Mouse (Mus musculus) 3T3-L1 (cell line): ENCODE data around the gene Ccdc88c.

Experiments used
- DNase-seq: peaks from one replicate; pipeline ENCODE4 v3.0.0-alpha.2; 2015; ENCODE audit warnings: low read depth, low spot score

The Ccdc88c gene

GRCm38 (mm10) chr12:100997830-100998563, 30.9 kb downstream of the Ccdc88c start:
- DNase-seq = peak; percentile 41

- peak; percentile 14 for DNase-seq
Measured at GRCm38 (mm10) chr12:100996378-100996898, 32.4 kb downstream of the Ccdc88c start.

DNA sequence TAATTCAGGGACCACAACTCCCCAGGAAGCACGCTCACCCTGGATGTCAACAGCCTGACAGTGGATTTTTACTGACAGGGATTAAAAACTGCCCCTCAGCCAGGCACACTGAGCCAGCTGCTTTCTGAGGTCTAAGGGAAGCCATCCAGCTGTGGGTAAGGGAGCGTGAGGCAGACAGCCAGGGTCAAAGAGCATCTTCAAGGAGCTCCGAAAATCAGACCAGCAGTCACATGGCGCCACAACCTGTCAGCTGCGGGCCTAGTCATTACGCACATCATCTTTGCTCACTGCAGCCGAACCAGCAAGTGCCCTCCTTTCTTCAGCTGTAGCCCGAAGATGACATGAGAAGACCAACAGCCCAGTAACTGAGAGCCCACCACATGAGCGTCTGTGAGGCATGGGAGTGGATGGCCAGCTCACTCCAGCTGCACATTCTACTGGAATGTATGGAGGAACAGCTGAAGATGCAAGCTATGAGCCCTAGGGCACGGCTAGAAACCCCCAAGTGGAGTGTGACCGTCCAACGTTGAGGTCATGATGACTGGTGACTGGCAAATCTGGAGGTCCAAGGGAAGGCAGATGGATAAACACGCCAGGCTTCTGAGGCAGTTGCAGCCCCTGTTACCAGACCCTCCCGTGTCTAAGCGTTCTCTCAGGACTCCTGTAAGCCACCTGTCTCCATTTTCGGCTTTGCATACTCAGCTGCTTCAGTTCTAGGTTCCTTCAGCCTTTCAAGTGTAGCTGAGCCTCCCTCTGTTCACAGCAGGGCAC, 33.1 kb downstream of the Ccdc88c start:
- DNase-seq = no peak

DNA sequence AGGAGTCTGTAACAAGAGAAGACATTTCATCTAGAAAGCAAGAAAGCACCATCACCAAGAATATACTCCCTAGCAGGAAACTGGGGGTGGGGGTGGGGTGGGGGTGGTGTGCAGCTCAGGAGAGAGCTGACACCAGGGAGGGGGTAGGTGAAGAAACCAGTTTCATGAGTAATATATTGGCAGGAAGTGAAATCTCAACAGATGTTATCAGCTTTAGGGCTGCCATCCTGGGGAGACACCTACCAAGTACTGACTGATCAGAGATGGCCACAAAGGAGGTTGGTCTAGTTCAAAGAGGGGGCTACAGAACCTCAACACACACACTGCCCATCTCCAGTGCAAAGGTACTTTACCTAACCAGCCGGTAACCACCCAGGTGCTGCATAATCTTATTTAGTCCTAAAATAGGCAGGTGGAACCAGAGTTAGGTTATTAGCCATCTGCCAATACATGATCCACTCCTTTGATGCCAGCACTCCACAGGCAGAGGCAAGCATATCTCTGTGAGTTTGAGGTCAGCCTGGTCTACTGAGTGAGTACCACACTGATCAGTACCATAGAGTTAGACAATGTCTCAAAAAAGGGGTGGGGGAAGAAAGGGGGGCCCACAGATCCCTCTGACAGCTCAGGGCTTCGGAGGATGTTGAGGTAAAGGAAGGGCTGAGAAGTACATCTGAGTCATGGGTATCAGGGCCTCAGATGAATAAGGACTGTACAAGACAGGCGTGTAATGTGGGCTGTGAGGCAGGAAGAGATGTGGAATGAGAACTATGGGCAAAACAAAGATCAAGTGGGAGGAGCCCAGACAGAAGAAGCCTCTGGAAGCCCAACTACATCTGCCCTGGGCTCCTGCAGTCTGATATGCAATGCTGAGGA, 34.5 kb downstream of the Ccdc88c start:
- DNase-seq = no peak

- no peak for DNase-seq
Measured at GRCm38 (mm10) chr12:100993146-100993545, 35.7 kb downstream of the Ccdc88c start.

DNA sequence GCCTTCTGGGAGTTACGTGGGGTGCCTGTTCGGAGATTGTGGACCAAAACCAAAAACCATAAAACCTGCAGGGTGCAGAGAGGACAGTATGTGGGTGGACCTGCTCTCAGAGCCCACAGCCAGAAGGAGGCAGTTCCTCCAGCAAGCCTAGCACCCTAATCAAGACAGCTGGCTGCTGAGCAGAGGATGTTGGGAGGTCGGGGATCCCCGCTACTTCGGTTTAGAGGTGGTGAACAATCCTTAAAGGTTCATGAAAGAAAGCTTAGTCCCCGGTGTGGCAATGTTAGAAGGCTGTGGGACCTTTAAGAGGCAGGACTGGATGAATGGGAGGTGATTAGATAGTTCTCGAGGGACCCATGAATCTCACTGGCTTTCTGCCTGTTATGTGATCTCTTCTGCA, 36.4 kb downstream of the Ccdc88c start:
- no peak for DNase-seq

DNA sequence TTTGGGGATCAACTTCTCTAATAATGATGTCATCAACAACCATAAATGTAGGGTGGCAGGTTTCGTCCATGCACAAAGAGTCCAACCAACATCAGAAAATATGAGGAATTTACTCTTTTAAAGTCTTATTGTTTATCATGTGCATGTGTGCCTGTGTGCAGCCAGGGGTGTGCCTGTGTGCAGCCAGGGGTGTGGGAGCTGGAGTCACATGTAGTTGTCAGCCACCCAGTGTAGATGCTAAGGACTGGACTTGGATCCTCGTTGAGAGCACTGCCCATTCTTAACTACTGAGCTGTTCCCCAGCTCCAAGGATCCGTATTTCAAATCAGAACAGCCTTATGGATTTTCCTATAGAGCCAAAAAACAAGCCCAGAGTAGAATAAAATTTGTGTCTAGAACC, 37.7 kb downstream of the Ccdc88c start:
- no peak for DNase-seq

GRCm38 (mm10) chr12:100990291-100990690, 38.6 kb downstream of the Ccdc88c start:
- DNase-seq = no peak

- no peak for DNase-seq
Measured at GRCm38 (mm10) chr12:100989780-100990288, 39.0 kb downstream of the Ccdc88c start.

- no peak for DNase-seq
Measured at GRCm38 (mm10) chr12:100988324-100989130, 40.3 kb downstream of the Ccdc88c start.

DNA sequence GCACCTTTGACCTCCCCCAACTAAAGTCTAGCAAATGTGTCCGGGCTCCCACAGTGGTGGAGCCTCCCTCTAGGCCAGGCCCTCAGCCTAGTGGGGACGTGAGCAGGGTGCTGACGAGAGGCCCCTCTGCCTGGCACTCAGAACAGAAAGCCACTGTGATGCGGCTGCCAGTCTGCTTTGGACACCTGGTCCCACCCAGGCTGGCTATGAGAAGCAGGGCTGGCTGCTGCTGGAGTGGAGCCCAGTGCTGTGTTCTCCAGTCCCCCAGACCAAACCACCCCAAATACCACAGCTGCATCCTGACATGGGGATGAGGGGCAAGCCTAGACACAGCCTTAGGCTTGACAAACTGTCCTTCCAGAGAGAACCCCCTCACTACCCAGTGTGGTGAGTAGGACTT, 42.4 kb downstream of the Ccdc88c start:
- DNase-seq = no peak

- DNase-seq = no peak
Measured at GRCm38 (mm10) chr12:100985793-100986157, 43.1 kb downstream of the Ccdc88c start.

DNA sequence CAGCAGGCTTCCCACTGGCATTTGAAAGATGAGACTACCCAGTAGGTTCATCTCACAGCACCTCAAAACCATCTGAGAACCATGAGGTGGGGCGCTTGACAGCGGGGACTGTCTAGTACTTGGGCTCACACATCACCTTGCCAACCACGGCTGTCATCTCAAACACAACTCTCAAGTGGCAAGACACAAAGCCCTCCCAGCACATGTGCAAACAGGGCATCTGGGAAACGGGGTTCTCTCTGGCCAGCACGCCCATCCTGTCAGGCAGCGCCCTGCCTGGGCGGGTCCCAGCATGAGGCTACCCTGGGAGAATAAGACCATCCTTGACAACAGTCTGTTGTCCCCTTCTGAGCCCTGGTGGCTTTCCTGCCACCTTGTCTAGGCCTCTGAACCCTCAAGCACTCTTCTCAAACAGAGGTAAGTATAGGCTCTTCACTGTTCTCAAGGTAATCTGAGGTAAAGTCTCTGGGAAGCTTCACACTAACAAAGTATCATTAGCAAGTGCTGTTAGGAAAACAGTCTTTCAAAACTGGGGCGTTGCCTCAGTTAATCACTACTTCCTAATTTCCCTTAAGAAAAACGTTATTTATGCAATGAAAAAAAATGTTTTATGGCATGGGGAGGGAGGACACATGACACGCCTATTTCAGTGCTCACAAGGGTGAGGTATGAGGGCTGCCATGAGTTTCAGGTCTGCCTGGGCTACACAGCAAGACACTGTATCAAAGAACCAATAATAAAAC, 43.6 kb downstream of the Ccdc88c start:
- no peak for DNase-seq

DNA sequence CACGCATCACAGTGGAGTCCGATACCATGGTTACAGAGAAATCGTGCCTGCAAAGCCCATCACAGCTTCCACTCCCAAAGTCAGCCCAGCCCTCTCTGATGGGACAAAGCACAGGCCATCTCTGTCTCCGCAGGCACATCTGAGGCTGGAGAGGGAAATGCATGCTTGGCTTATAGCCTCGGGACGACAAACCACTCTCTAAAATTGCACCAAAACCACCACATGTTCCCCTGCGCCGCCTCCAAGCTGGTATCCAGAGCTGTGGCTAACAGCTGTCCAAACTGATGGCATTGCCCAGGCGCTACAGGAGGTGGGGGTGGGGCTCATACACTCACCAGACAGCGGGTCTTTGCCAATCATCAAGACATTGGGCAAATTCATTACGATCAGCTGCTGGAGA, 45.3 kb downstream of the Ccdc88c start:
- no peak for DNase-seq

DNA sequence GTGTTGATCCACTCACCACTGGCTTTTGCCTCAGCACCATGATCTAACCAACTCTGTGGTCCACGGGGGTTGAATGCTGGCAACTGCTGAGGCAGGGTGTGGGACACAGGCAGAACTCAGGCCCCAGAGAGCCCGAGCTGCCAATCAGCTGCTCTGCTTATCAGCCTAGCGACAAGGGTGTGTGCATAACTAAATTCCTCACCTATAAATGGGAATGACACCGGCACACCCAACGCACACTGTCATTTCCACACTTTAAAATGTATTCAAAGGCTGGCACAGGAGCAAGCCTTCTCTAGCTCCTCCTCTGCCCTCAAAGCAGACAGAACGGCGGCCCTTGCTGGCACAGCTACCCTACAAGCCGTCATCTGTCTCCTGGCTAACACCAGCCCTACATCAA, 46.6 kb downstream of the Ccdc88c start:
- no peak for DNase-seq

GRCm38 (mm10) chr12:100980551-100981008, 48.3 kb downstream of the Ccdc88c start:
- DNase-seq = no peak

GRCm38 (mm10) chr12:100979616-100980015, 49.2 kb downstream of the Ccdc88c start:
- DNase-seq = no peak

DNA sequence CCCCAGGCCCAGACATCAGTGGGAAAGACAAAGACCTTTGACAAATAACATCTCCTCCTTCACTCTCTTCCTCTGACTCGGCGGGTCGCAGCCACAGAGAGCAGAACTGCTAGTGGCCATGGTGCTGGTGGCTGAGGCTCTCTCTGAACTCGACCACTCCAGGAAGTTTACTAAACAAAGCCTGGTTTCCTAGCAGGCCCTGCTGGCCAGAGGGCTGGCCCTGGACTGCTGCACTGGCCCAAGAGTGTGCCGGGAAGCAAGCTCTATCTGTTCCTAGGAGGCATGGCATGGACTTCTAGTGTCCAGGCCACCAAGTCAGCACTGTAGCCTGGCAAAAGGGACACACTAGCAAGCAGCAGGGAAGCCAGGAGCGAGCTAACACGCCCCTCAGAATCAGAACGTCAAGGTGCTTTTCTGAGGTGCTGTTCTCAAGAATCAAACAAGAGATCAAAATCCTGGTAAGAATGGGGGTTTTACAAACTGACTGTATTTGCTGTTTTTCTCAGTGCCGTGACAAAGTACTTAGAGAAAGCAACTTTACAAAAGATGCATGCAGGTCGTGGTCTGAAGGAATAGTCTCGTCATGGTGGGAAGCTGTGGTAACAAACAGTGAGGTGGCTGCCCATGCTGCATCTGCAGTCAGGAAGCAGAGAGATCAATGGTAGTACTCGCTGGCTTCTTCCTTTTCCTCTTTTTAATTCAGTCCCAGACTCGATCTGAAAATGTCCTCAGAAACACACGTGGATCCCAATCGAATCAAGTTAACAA, 50.7 kb downstream of the Ccdc88c start:
- no peak for DNase-seq

- DNase-seq = no peak
Measured at GRCm38 (mm10) chr12:100977551-100977950, 51.3 kb downstream of the Ccdc88c start.
